Mouse (Mus musculus): ENCODE results near the gene Ahnak2. TPM values are rescaled to one million over a fixed set of nuclear protein-coding genes. Genes with fewer than 3 reads are reported as not detected.

Ahnak2 gene
- total RNA-seq, 2 experiments from 2014 or later: 9.8 to 12.0 TPM

GRCm38 (mm10) chr12:112797672-112798331 is 4.7 kb downstream of the Ahnak2 start:
- DNase-seq (ENCODE audit: low spot score in 2 of 2): peak in 1 of 2 experiments; percentile 45

- no peak for DNase-seq (ENCODE audit: low spot score in 2 of 2)
These were observed 5.6 kb downstream of the Ahnak2 start for GRCm38 (mm10) chr12:112796551-112797510.

- DNase-seq (ENCODE audit: low spot score in 2 of 2): no peak
These were observed 6.9 kb downstream of the Ahnak2 start for GRCm38 (mm10) chr12:112795466-112796104.

- no peak for DNase-seq (ENCODE audit: low spot score in 2 of 2)
These were observed 7.5 kb downstream of the Ahnak2 start for GRCm38 (mm10) chr12:112794998-112795397.

GRCm38 (mm10) chr12:112794356-112794816 is 8.1 kb downstream of the Ahnak2 start:
- no peak for DNase-seq (ENCODE audit: low spot score in 2 of 2)

- no peak for DNase-seq (ENCODE audit: low spot score in 2 of 2)
These were observed 8.7 kb downstream of the Ahnak2 start for GRCm38 (mm10) chr12:112793601-112794355.

GRCm38 (mm10) chr12:112791026-112791425 is 11.4 kb downstream of the Ahnak2 start:
- DNase-seq (ENCODE audit: low spot score in 2 of 2): no peak

- no peak for DNase-seq (ENCODE audit: low spot score in 2 of 2)
These were observed 28.0 kb downstream of the Ahnak2 start for GRCm38 (mm10) chr12:112774481-112774880.

- DNase-seq (ENCODE audit: low spot score in 2 of 2): no peak
These were observed 28.4 kb downstream of the Ahnak2 start for GRCm38 (mm10) chr12:112774026-112774425.

GRCm38 (mm10) chr12:112773366-112773765 is 29.1 kb downstream of the Ahnak2 start:
- DNase-seq (ENCODE audit: low spot score in 2 of 2): no peak

GRCm38 (mm10) chr12:112772306-112772705 is 30.2 kb downstream of the Ahnak2 start:
- no peak for DNase-seq (ENCODE audit: low spot score in 2 of 2)

- DNase-seq (ENCODE audit: low spot score in 2 of 2): no peak
These were observed 32.1 kb downstream of the Ahnak2 start for GRCm38 (mm10) chr12:112770396-112770795.

GRCm38 (mm10) chr12:112769751-112770150 is 32.7 kb downstream of the Ahnak2 start:
- no peak for DNase-seq (ENCODE audit: low spot score in 2 of 2)

- no peak for DNase-seq (ENCODE audit: low spot score in 2 of 2)
These were observed 33.4 kb downstream of the Ahnak2 start for GRCm38 (mm10) chr12:112769031-112769430.

GRCm38 (mm10) chr12:112768166-112768565 is 34.3 kb downstream of the Ahnak2 start:
- DNase-seq (ENCODE audit: low spot score in 2 of 2): no peak

GRCm38 (mm10) chr12:112767036-112767890 is 35.2 kb downstream of the Ahnak2 start:
- DNase-seq (ENCODE audit: low spot score in 2 of 2): no peak

GRCm38 (mm10) chr12:112766586-112766985 is 35.9 kb downstream of the Ahnak2 start:
- DNase-seq (ENCODE audit: low spot score in 2 of 2): no peak

- DNase-seq (ENCODE audit: low spot score in 2 of 2): no peak
These were observed 37.5 kb downstream of the Ahnak2 start for GRCm38 (mm10) chr12:112764991-112765390.

GRCm38 (mm10) chr12:112764141-112764540 is 38.3 kb downstream of the Ahnak2 start:
- DNase-seq (ENCODE audit: low spot score in 2 of 2): no peak

- DNase-seq (ENCODE audit: low spot score in 2 of 2): no peak
These were observed 39.3 kb downstream of the Ahnak2 start for GRCm38 (mm10) chr12:112763176-112763575.

Data from adrenal gland, postnatal 4 days (tissue).